Mouse (Mus musculus) stomach, postnatal 0 days (tissue): ENCODE data around the gene Filip1.

Experiments used
- CTCF ChIP-seq: IDR thresholded peaks from 2 replicates; pipeline ENCODE4 v1.5.1; 2016; ENCODE audit warnings: antibody characterized with exemption, low read depth, mild to moderate bottlenecking, moderate library complexity
- EP300 ChIP-seq: optimal IDR thresholded peaks from 2 replicates; pipeline ENCODE3; 2016; ENCODE audit warnings: antibody characterized with exemption

DNA sequence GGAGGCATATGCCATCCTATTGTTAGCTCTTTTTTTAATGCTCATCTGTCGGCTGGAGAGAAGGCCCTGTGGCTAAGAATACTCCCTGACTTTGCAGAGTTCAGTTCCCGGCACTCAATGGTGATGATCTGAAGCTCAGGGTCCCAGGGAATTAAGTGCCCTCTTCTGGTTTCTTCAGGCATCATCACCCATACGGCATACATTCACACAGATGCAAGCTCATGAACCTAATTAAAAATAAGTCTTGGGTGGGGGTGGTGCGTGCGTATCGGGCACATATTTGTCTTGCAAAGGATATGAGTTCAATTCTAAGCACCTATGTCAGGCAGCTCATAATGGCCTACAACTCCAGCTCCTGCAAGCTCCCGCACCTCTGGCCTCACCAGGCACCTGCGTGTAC lies 39.1 kb downstream of the Filip1 start:
- TF ChIP-seq CTCF (peak; percentile 32), EP300 (no peak)
